Mouse (Mus musculus) forebrain, embryonic 11.5 days (tissue): ENCODE data around the gene Coro1c. TPM values are rescaled to one million over a fixed set of nuclear protein-coding genes. Genes with fewer than 3 reads are reported as not detected.

Source experiments
- polyA plus RNA-seq: library from polyadenylated mRNA; unstranded; fragments of >200 nt; fragmentation: Nextera tagmentation; extraction: Ambion mirVana; gene quantifications from 2 replicates; pipeline ENCODE4 v1.2.1, GENCODE M21; 2014

Coro1c gene
- polyA plus RNA-seq, 1 experiment from 2014 or later: 231 TPM

Other genes starting within 250 kb of the Coro1c start
- gene 1700069L16Rik, start 184.0 kb downstream of the Coro1c start, polyA plus RNA-seq: not detected in 2 replicates
- gene Ficd, start 173.0 kb downstream of the Coro1c start, polyA plus RNA-seq: 3.4 and 4.6 TPM in 2 replicates
- gene Sart3, start 136.2 kb downstream of the Coro1c start, polyA plus RNA-seq: 77.5 and 81.8 TPM in 2 replicates
- gene Iscu, start 136.0 kb downstream of the Coro1c start, polyA plus RNA-seq: 99.4 and 105 TPM in 2 replicates
- 11.6 and 14.5 TPM in 2 replicates for gene Tmem119, start 108.2 kb downstream of the Coro1c start, polyA plus RNA-seq
- gene Selplg, start 76.1 kb downstream of the Coro1c start, polyA plus RNA-seq: 0.67 and 1.4 TPM in 2 replicates
- gene Ssh1, start 85.1 kb upstream of the Coro1c start, polyA plus RNA-seq: 25.7 and 28.7 TPM in 2 replicates
- gene Dao, start 94.9 kb upstream of the Coro1c start, polyA plus RNA-seq: not detected in 2 replicates
- 13.9 and 14.0 TPM in 2 replicates for gene Usp30, start 156.7 kb upstream of the Coro1c start, polyA plus RNA-seq
- gene Svop, start 182.8 kb upstream of the Coro1c start, polyA plus RNA-seq: 17.6 and 19.4 TPM in 2 replicates
- 12.6 and 12.9 TPM in 2 replicates for gene Alkbh2, start 219.5 kb upstream of the Coro1c start, polyA plus RNA-seq
- 49.4 and 50.6 TPM in 2 replicates for gene Ung, start 221.6 kb upstream of the Coro1c start, polyA plus RNA-seq
- 1.3 and 1.9 TPM in 2 replicates for gene Acacb, start 237.8 kb upstream of the Coro1c start, polyA plus RNA-seq